9 mouse cellular contexts compared by ENCODE assay signal in the genomic region with DNA sequence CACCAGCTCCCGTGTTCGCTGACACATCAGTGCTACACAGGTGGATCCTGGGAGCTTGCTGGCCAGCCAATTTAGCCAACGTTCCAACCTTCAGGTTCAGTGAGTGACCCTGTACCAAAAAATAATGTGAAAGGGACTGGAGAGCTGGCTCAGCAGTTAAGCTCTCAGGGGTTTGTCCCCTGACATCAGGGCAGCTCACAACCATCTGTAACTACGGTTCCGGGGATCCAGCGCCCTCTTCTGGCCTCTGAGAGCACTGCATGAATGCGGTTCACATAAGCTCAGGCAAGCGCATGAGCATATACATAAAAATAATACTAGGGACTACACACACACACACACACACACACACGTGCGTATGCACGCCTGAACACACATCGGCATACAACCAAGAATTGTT. TPM values are rescaled to one million over a fixed set of nuclear protein-coding genes. Genes with fewer than 3 reads are reported as not detected.
A peak's percentile ranks its signal among the peaks of the same experiment; 100 is the strongest.
DNase-seq lines count a peak whose midpoint lies in the region; ATAC-seq and TF ChIP-seq lines count a peak whose summit lies in the region.
"Had no signal": no experiment of that assay in that cellular context is flagged by ENCODE, and none has a peak within 500 bp of the region (broad histone marks: within the 10 kb centered on the region; RNA-seq: fewer than 3 reads in every experiment).

No protein-coding gene starts in this region.

- TF ChIP-seq CTCF in gastrocnemius, adult 2 months (IDR thresholded peaks at IDR 0.05), result peak; percentile 59

- no peaks in the 10 kb centered on the region for H3K9me3 ChIP-seq in embryonic facial prominence, embryonic 11.5 days (replicated peaks; ENCODE audit: control insufficient read depth, low read length)
- H3K9me3 ChIP-seq: limb, embryonic 13.5 days had no signal

- 50% methylated on average over 12 of the region's 12 CpGs for WGBS in embryonic facial prominence, embryonic 11.5 days

- ATAC-seq in embryonic facial prominence, embryonic 11.5 days (replicated peaks; ENCODE audit: insufficient number of reproducible peaks, low FRiP score, low TSS enrichment, low read depth), result no peak

- intact Hi-C loops in gastrocnemius, adult 2 months (cut with DNase I), result no loop called here
- intact Hi-C loops in gastrocnemius, postnatal 36 days (cut with DNase I), result no loop called here

- no peak overlapping the region for H3K27ac ChIP-seq in gastrocnemius, adult 2 months
- H3K27ac ChIP-seq in embryonic facial prominence, embryonic 11.5 days (replicated peaks; ENCODE audit: low read depth, low read length), result no peak overlapping the region
- H3K27ac ChIP-seq: limb, embryonic 13.5 days had no signal

- no peak overlapping the region for H3K4me2 ChIP-seq in embryonic facial prominence, embryonic 11.5 days (ENCODE audit: low read depth, low read length)

- DNase-seq in gastrocnemius, adult 2 months, result peak; percentile 46
- DNase-seq in gastrocnemius, postnatal 36 days, result no peak
- peak; percentile 27 for DNase-seq in ovary, postnatal 36 days (ENCODE audit: low spot score)
- DNase-seq in ovary, adult 18-20 months (ENCODE audit: low spot score), result no peak
- DNase-seq in embryonic facial prominence, embryonic 11.5 days (ENCODE audit: low spot score), result peak; percentile 57
- peak; percentile 60 for DNase-seq in naive thymus-derived CD4-positive, alpha-beta T cell, adult 2 months (ENCODE audit: low read depth)
- DNase-seq in ovary, postnatal 14 days (ENCODE audit: low spot score), result no peak
- no peak for DNase-seq in frontal cortex, postnatal 14 days (ENCODE audit: low spot score in 2 of 2)

- no peaks in the 10 kb centered on the region for H3K36me3 ChIP-seq in embryonic facial prominence, embryonic 11.5 days (replicated peaks; ENCODE audit: control insufficient read depth, insufficient read depth, low read depth, low read length)
- H3K36me3 ChIP-seq: limb, embryonic 13.5 days had no signal

- no peaks in the 10 kb centered on the region for H3K27me3 ChIP-seq in embryonic facial prominence, embryonic 11.5 days (ENCODE audit: control insufficient read depth, insufficient read depth, low read length)
- H3K27me3 ChIP-seq: limb, embryonic 13.5 days had no signal

- H3K4me3 ChIP-seq in gastrocnemius, adult 2 months, result no peak overlapping the region
- no peak overlapping the region for H3K4me3 ChIP-seq in embryonic facial prominence, embryonic 11.5 days (ENCODE audit: low read depth, low read length)
- H3K4me3 ChIP-seq: limb, embryonic 13.5 days had no signal

- H3K4me1 ChIP-seq in embryonic facial prominence, embryonic 11.5 days (ENCODE audit: control insufficient read depth, insufficient read depth, low read length), result no peaks in the 10 kb centered on the region

- no peak overlapping the region for H3K9ac ChIP-seq in embryonic facial prominence, embryonic 11.5 days (replicated peaks; ENCODE audit: low read length)
- H3K9ac ChIP-seq: limb, embryonic 13.5 days had no signal

RNA-seq across cellular contexts. Expression of gene Slc45a1, which starts 11.2 kb away (rescaled TPM):
- total RNA-seq in gastrocnemius, adult 2 months (2021), result not detected
- total RNA-seq in gastrocnemius, postnatal 36 days (2021), result not detected
- polyA plus RNA-seq in embryonic facial prominence, embryonic 11.5 days (2014; fragmentation: Nextera tagmentation; extraction: Ambion mirVana), result 0.86 and 0.98 TPM in 2 replicates

Comparison
In these comparisons a context has a peak if more than half of its experiments do, and no peak if none do; other contexts are left out.
1. DNase-seq: peak in gastrocnemius, adult 2 months (single experiment), ovary, postnatal 36 days (single experiment), embryonic facial prominence, embryonic 11.5 days (single experiment) and naive thymus-derived CD4-positive, alpha-beta T cell, adult 2 months (single experiment); none in gastrocnemius, postnatal 36 days (0 of 2), ovary, adult 18-20 months (single experiment), ovary, postnatal 14 days (single experiment) and frontal cortex, postnatal 14 days (0 of 2).